Mouse (Mus musculus): ENCODE data around the gene Rin3. TPM values are rescaled to one million over a fixed set of nuclear protein-coding genes. Genes with fewer than 3 reads are reported as not detected.

Rin3 gene
- total RNA-seq (2021), result 1 to 10 TPM; 4.0 to 4.4 TPM
- long read RNA-seq, experiment 1, result 0 reads
- long read RNA-seq, experiment 2, partial matches to known transcripts, result 2 of 2 reads
- long read RNA-seq, experiment 2, other reads (novel, unspliced or antisense), result 0 of 2 reads

- DNase-seq (ENCODE audit: low spot score in 2 of 2), result peak; percentile 8 to 24
Observed at GRCm38 (mm10) chr12:102282763-102283482, at the start of gene Rin3. Gene Rin3, plus strand, starts transcription at chr12:102283048.

- DNase-seq (ENCODE audit: low spot score in 2 of 2), result no peak
Observed at GRCm38 (mm10) chr12:102235551-102235950, 47.3 kb upstream of the Rin3 start.

GRCm38 (mm10) chr12:102236317-102236716 is 46.5 kb upstream of the Rin3 start:
- DNase-seq (ENCODE audit: low spot score in 2 of 2), result no peak

GRCm38 (mm10) chr12:102242076-102242722 is 40.6 kb upstream of the Rin3 start:
- no peak for DNase-seq (ENCODE audit: low spot score in 2 of 2)

GRCm38 (mm10) chr12:102243915-102244314 is 38.9 kb upstream of the Rin3 start:
- DNase-seq (ENCODE audit: low spot score in 2 of 2), result no peak

- no peak for DNase-seq (ENCODE audit: low spot score in 2 of 2)
Observed at GRCm38 (mm10) chr12:102246226-102246625, 36.6 kb upstream of the Rin3 start.

GRCm38 (mm10) chr12:102248104-102248503 is 34.7 kb upstream of the Rin3 start:
- DNase-seq (ENCODE audit: low spot score in 2 of 2), result no peak

- peak; percentile 31 to 67 for DNase-seq (ENCODE audit: low spot score in 2 of 2)
Observed at GRCm38 (mm10) chr12:102250316-102250715, 32.5 kb upstream of the Rin3 start.

- peak; percentile 36 to 59 for DNase-seq (ENCODE audit: low spot score in 2 of 2)
Observed at GRCm38 (mm10) chr12:102251070-102251469, 31.8 kb upstream of the Rin3 start.

- no peak for DNase-seq (ENCODE audit: low spot score in 2 of 2)
Observed at GRCm38 (mm10) chr12:102251985-102252384, 30.9 kb upstream of the Rin3 start.

- DNase-seq (ENCODE audit: low spot score in 2 of 2), result no peak
Observed at GRCm38 (mm10) chr12:102252525-102252924, 30.3 kb upstream of the Rin3 start.

- no peak for DNase-seq (ENCODE audit: low spot score in 2 of 2)
Observed at GRCm38 (mm10) chr12:102255012-102255411, 27.8 kb upstream of the Rin3 start.

GRCm38 (mm10) chr12:102258522-102259112 is 24.2 kb upstream of the Rin3 start:
- DNase-seq (ENCODE audit: low spot score in 2 of 2), result no peak

- no peak for DNase-seq (ENCODE audit: low spot score in 2 of 2)
Observed at GRCm38 (mm10) chr12:102261933-102262396, 20.9 kb upstream of the Rin3 start.

GRCm38 (mm10) chr12:102262809-102263208 is 20.0 kb upstream of the Rin3 start:
- no peak for DNase-seq (ENCODE audit: low spot score in 2 of 2)

- no peak for DNase-seq (ENCODE audit: low spot score in 2 of 2)
Observed at GRCm38 (mm10) chr12:102263249-102263648, 19.6 kb upstream of the Rin3 start.

GRCm38 (mm10) chr12:102266433-102266832 is 16.4 kb upstream of the Rin3 start:
- DNase-seq (ENCODE audit: low spot score in 2 of 2), result no peak

- DNase-seq (ENCODE audit: low spot score in 2 of 2), result no peak
Observed at GRCm38 (mm10) chr12:102269144-102269543, 13.7 kb upstream of the Rin3 start.

GRCm38 (mm10) chr12:102270776-102271405 is 12.0 kb upstream of the Rin3 start:
- no peak for DNase-seq (ENCODE audit: low spot score in 2 of 2)

GRCm38 (mm10) chr12:102271447-102271846 is 11.4 kb upstream of the Rin3 start:
- DNase-seq (ENCODE audit: low spot score in 2 of 2), result no peak

- no peak for DNase-seq (ENCODE audit: low spot score in 2 of 2)
Observed at GRCm38 (mm10) chr12:102275833-102276443, 6.9 kb upstream of the Rin3 start.

Data from layer of hippocampus, postnatal 14 days (tissue).